Mouse (Mus musculus): ENCODE data around the gene Clcf1.
"Not testable (repeated sequence)": the region's sequence is repeated elsewhere in the genome, so short reads cannot be mapped to it uniquely, and the experiment has no call there.

Gene Clcf1

DNA sequence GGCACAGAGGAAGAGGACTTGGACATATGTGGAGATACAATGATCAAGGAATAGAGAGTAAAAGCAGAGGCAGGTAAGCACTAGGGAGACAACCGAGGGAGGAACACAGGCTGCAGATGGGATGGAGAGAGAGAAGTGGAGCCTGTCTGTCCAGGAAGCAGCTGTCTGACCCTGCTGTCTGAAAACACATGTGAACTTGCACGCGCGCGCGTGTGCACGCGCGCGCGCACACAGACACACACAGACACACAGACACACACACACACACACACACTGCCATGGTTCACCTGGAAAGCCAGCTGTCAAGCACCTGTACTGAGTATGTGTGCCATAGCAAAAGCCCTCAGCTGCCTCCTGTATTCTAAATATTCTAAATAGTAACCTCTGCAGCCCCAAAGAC lies 4.3 kb downstream of the Clcf1 start:
- DNase-seq (ENCODE audit: low spot score in 2 of 2): no peak

DNA sequence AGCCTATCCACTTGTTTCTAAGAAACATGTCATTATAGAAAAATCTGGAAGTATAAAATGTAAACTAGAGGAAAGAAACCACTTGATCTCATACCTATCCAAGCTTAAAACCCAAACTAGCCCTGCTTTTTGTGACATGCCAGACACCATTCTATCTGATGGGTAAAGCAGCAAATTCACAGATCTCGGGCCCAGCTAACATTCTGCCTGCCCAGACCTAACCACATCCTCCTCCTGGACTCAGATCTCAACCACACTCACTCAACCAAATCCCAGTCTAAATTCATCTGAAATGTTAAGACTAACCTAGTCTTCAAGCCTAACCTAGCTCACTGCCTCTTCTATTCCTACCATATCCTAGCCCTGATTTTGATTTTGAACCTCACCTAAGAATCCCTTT lies 4.7 kb downstream of the Clcf1 start:
- DNase-seq (ENCODE audit: low spot score in 2 of 2): no peak

DNA sequence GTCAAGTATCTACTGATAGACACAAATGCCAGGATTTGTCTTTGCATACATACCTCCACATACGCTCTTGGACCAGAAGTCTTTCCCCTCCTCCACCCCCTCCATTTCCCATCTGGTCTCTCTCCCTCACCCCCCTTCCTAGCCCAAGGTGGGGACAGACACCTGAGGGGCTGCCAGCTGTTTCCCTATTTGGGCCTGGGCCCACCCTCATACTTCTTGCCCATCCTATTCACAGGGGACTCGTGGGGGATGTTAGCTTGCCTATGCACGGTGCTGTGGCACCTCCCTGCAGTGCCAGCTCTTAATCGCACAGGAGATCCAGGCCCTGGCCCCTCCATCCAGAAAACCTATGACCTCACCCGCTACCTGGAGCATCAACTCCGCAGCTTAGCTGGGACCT lies 5.9 kb downstream of the Clcf1 start:
- DNase-seq (ENCODE audit: low spot score in 2 of 2): no peak

DNA sequence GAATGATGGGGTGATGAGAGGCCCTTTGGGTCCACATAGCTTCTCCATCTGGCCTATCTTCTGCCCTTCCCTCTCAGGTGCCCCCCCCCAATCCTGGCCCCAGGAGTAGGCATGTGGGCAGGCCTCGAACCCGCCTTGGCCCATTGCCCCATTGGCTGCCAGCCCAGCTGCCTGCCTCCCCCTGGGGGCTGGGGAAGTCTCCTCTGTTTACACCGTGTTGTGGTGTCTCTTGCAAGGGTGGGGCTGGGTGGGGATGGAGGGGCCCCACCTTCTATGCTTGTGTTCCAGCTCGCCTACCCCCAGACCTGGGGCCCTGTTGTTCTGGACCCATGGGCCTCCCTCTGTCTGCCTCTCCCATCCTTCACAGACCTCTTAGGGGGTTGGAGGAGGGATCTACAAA lies 6.4 kb downstream of the Clcf1 start:
- DNase-seq (ENCODE audit: low spot score in 2 of 2): no peak

DNA sequence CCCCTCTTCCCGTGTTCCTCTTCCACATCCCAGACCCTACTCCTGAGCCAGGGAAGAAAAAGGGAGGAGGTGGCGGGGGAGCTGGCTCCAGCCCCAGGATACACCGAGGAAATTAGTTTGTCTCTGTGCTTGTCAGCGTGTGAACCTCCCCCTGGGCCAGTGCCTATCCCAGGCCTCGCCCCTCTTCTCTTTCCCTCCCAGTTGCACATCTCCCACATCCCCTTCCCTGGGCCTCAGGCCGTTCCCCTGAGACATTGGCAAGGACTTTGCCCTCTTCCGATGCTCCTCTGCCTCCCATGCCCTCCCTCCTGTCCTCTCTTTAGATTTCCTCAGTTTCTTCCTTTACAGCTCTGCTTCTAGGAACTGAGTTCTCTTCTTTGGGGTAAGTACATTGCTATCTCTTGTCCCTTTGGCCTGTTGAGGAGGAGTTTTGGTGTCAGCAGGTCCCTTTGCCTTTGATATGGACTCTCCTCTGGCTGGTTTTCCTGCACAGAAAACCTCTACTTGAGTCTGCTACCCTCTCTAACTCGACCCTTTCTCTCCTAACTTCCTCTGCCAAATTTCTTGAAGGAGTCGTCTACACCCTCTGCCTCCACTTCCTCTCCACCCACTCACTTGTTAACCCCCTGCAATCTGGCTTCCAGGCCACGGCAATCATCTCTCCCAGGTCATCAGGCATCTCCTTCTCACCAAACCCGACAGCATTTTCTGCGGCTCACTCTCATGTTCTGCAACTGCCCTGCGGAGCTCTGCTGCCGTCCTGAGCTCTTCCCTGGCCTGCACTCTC lies 7.1 kb downstream of the Clcf1 start:
- DNase-seq (ENCODE audit: low spot score in 2 of 2): peak; percentile 58 to 71

DNA sequence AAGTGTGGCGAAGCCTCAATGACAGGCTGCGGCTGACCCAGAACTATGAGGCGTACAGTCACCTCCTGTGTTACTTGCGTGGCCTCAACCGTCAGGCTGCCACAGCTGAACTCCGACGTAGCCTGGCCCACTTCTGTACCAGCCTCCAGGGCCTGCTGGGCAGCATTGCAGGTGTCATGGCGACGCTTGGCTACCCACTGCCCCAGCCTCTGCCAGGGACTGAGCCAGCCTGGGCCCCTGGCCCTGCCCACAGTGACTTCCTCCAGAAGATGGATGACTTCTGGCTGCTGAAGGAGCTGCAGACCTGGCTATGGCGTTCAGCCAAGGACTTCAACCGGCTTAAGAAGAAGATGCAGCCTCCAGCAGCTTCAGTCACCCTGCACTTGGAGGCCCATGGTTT lies 8.1 kb downstream of the Clcf1 start:
- DNase-seq (ENCODE audit: low spot score in 2 of 2): no peak

DNA sequence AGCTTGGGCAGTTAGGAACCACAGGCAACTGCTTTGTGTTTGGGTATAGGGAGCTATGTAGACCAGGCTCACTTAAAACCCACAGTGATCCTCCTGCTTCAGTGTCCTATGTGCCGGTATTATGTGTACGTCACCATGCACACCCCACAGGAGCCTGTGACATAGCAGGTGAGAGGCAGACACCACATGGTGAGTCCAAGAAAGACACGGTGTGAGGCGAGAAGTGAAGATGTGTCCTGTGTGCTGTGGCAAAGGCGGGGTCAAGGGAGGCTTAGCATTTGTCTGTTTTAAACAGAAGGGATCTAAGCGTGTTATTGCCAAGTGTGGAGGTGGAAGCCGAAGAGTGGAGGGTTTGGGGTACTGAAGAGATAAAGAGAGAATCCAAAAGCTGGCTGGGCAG lies 12.7 kb downstream of the Clcf1 start:
- DNase-seq (ENCODE audit: low spot score in 2 of 2): no peak

DNA sequence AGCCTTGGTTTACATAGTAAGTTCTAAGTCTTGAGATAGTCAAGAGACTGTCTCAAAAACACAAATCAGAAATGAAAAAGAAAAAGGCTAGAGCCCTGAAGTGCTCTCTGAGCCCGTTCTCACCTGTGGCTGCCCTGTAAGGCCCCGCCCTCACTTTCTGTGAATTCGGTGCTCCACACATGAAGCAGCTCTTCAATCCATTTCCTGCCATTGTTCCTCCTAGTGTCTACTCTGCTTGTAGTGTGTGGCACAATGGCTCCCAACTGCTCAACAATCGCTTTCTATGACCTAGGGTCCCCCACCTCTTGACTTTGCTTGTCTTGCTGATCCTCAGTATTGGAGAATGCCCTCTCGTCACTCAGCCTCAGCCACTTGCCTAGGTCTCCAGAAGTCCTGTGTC lies 13.4 kb downstream of the Clcf1 start:
- no peak for DNase-seq (ENCODE audit: low spot score in 2 of 2)

DNA sequence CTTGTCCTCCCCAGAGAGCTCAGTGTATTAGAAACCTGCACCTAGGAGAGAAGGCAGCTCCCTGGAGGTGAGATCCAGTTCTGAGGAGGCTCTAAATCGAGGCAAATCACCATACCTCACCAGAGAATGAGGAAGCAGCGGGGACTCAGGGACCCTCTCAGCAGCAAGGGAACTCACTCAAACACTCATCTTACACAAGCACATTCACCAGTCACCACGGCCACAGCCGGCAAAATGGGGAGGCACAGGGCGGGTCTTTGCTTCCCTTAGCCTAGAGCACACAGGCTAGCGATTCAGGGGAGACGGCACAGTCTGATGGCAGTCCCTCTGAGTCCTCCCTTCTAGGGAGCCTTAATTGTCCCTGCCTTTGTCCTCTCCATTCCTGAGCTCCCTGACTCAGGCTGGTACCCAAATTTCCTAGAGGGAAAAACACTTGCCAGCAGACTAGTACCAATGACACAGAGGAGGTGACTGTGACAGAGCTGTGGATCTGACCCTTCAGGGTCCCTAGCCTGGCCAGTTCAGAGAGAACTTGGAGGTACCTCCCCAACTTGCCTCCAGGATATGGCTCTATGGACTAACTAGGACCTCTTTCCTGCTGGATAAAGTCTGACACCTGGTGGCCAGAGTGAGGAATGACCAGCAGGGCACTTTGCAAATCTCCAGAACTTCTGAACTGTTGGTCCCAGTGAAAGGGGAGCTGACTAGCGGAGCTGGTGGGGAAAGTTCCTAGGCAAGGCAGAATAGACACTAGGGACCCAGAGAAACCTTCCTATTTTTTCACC lies 14.0 kb downstream of the Clcf1 start:
- DNase-seq (ENCODE audit: low spot score in 2 of 2): peak; percentile 66 to 73

DNA sequence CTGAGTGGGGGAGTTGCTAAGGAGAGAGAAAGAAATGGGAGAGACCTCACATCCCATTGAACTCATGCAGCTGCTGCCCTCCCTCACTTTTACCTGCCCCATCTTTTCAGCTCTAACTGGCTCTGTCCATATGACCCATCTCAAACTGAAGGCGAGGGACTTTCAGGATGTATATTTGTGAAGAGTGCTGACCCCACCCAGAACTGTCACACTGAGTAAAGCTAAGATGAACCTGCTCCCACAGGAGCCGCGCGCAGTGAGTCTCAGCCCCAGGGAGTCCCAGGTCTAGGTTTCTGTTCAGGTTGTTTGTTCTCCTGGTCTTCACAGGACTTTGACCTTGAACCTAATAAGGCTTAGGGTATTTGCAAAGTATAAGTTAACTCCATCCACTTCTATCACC lies 14.9 kb downstream of the Clcf1 start:
- DNase-seq (ENCODE audit: low spot score in 2 of 2): no peak

DNA sequence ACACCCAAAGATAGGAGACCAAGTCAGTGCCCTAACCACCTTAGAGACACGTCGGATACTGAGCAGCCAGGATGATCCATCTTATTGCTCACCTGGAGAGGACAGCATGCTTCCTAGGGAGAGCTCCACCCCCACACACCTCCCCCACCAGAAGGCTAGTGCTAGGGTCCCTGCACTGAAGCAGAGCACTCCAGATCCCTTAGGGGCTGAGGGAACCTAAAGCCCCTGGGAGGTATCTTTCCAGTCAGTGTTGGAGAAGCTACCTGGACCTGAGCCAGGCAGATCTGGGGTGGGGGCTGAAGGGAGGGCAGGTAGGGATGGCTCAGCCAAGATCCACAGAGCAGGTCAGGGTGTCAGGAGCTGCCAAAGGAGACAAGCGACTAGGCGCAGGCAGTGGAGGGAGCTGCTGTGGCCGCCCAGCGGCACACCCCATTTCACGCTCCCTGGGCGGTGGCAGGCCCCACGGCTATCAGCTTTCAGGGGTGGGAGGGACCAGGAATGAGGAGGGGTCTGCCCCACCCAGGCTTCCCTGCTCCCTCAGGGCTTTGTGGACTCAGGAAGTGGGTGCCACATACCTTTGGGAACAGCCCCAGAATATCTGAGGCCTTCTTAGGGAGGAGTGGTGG lies 15.5 kb downstream of the Clcf1 start:
- DNase-seq (ENCODE audit: low spot score in 2 of 2): no peak

DNA sequence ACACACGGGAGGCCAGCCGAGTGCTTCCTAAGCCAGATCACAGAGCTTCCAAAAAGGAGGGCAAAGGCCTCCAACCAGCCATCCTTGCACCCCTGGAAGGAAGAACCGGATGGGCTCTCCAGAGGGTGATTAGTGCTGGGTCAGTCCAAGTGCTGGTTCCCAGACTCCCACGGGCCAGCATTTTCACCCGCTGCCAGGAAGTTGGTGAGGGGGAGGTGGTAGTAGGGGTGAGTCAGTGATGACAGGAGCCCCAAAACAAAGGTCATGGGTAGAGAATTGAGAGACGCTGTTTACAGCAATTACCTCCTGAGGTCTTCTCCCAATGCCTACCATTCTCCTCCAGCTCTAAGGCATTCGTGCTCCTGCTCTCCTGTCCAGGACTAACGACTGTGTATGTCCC lies 16.4 kb downstream of the Clcf1 start:
- no peak for DNase-seq (ENCODE audit: low spot score in 2 of 2)

DNA sequence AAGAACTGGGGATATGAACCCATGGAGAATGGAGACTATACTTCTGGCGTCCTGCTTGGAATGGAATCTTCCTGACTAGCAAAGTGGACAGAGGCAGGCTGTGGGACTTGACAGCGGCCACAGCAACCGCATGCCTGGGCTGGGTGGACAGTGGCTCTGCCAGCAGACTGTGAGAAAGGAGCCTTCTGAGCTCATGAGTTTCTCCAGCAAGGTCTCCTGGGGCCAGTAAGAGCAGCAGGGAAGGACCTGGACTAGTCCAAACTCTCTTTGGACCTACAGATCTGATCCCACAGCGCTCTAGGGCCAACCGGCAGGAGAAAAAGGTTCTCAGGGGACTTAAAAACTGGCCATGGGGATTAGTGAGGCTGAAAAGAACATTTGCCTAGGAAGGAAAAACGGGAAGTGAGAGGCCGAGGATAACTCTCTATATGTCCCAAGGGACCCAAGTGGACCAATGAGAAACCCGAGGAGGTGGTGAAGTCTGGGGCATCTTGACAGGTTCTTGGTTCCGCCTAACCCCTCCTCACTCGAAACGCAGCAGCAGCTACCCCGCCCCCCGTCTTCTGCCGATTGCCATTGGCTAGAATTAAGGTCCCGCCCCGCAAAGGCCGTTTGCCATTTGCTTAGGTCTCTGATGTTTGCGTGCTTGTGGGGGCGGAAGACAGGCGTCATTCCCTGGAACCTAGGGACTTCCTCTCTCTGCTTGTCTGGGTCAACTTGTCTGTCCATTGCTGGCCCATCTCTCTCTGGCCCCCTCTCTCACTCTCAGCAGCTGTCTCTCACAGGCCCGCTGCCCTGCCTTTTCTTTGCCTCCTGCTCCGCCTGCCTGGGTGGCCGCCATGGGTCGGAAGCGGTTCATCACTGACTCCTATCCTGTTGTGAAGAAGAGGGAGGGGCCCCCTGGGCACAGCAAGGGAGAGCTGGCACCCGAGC lies 17.5 kb downstream of the Clcf1 start, which contains the start of gene Pold4:
Pold4 (plus strand) TSS at position 647 of the 933 bp plus-strand sequence.
- DNase-seq (ENCODE audit: low spot score in 2 of 2): peak; percentile 96 to 98

DNA sequence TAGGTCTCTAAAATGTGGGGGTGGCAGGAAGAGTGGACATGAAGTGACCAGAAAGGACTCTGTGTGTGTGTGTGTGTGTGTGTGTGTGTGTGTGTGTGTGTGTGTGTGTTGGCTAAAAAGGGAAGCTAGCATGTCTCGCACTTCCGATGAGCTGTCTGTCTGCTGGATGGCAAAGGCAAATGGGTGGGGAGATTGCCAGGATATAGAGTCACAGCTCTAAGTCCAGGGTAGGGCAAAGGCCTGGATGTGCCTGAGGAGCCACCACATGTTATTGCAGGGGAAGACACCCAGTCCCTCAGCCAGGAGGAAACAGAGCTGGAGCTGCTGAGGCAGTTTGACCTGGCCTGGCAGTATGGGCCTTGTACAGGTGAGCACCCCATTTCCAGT lies 18.1 kb downstream of the Clcf1 start:
- no peak for DNase-seq (ENCODE audit: low spot score in 2 of 2)

DNA sequence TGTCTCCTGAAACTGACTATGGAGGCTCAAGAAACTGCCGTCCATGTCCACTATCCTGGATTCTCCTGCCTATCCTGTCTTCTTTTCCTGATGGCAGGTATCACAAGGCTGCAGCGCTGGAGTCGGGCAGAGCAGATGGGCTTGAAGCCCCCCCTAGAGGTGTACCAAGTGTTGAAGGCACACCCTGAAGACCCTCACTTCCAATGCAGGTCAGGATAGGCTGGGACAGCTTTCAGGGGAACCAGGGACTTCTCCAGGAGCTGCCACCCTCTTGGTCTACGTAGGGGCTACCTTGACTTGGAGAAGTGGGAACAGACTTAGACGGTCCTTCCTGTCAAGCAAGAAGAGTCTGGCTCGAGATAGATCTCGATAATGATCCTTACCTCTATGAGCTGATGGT lies 18.6 kb downstream of the Clcf1 start:
- DNase-seq (ENCODE audit: low spot score in 2 of 2): no peak

DNA sequence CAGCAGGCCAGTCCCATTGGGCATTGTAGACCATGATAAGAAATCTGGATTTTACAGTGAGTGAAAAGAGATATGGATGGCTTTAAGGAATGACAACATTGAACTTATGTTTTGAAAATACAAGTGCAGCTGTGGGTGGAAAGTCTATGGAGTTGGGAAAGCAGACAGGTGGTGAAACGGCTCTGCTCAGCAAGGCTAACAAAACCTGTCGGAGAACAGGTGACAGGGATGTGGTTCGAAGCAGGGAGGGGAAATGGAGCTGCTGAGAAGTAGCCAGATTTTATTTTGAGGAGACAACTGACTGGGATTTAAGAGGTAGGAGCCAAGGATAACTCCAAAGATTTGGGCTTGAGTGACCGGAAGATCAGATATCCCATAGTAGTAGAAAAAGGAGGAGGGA lies 20.5 kb downstream of the Clcf1 start:
- no peak for DNase-seq (ENCODE audit: low spot score in 2 of 2)

DNA sequence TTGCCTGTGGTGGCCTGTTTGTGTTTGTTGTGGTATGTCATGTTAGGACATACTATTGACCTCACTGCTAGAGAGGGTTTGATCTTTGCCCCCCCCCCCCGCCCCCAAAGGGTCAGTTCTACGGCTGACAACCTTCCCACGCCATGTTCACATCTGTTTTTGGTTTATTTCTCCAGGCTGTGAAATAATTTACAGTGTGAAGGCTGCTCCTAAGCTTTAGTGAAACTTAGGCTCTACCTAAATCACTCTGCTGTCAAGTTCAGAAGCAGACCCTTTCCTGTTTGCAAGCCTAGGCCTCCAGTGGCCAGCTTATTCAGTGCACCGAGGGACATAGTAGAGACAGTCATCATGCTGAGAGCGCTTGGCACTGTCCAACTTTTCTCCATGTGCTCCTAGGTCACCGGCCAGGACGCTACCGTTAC lies 26.2 kb downstream of the Clcf1 start:
- DNase-seq (ENCODE audit: low spot score in 2 of 2): no peak

DNA sequence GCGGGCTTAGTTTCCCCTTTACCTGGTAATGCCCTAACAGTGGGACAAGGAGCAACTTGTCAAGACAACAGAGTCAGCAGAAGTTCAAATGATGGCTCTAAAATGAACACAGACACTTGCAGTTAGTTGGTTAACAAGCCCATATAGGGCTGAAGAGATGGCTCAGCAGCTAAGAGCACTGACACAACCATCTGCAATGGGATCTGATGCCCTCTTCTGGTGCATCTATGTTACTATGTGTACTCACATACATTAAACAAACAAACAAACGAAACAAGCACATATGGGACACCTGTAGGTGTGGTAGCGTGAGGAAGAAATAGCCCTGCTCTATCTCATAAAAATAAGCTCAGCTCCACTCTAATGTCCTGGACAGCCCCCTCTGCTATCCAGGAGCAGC lies 28.4 kb downstream of the Clcf1 start:
- no peak for DNase-seq (ENCODE audit: low spot score in 2 of 2)

DNA sequence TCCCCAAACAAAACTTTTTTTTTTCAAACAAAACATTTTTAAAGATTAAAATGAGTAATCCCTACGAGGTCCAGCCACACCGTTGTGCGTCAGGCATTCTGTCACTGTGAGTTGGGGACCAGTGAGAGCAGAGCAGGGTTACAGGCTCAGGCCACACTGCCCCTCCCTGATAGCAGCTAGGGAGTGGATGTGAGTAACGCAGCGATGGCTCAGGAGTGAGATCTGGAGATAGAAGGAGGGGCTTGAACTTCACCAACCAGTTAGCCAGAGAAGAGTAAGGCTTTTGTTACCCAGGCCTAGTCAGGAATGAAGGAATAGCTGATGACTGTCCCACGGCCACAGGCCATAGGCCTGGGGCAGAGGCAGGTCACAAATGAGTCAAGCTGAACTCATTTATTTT lies 30.7 kb downstream of the Clcf1 start:
- DNase-seq (ENCODE audit: low spot score in 2 of 2): no peak

DNA sequence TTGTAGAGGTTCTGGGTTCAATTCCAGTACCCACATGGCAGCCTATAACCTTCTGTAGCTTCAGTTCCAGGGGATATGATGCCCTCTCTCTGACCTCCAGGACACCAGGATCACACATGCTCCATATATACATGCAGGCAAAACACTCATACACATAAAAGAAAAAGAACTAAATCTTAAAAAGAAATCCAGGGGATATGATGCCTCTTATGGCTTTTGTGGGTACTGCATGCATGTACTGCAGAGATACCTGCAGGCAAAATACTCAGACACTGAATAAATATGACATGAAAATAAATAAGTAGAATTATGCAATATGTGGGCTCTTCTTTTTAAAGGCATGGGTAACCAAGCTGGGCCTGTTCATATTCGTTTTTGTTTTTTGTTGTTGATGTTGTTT lies 33.0 kb downstream of the Clcf1 start:
- no peak for DNase-seq (ENCODE audit: low spot score in 2 of 2)

DNA sequence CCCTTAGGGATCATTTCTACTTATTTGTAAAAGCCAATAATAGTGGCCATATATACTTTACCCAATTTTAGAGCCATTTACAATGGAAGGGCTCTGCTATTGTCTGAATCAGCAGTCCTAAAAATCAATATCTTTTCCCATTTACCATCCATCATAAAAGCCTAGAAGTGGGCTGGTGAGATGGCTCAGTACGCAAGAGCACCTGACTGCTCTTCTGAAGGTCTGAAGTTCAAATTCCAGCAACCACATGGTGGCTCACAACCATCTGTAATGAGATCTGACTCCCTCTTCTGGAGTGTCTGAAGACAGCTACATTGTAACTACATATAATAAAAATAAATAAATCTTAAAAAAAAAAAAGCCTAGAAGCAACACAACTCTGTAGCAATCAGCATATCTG lies 34.6 kb downstream of the Clcf1 start:
- not testable (repeated sequence) for DNase-seq (ENCODE audit: low spot score in 2 of 2)

DNA sequence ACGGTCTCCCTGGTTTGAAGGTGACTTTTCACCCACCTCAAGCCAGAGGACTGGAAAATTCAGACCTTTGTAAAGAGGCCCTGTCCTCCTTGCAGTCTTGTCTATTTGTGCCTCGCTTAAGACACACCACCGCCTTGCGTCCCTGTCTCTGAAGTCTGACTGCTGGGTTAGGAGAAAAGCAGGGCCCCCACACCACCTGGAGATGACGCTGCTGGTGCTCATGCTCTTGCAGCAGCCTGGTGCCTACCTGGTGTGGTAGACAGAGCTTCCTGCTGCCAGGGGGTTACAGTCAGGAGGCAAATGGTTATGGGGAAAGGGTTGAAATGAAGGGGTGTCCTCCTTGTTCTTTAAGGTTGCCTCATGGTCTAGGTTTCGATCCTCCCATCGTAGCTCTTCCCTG lies 40.2 kb downstream of the Clcf1 start:
- DNase-seq (ENCODE audit: low spot score in 2 of 2): no peak
